Mouse (Mus musculus) heart, adult 2 months (tissue): ENCODE measurements at regions not wholly inside any gene's neighbourhood (a gene's known extent, or its start where the extent isn't known, plus 50 kb on each side); places are given as distances from the start of the nearest gene placed in this dataset.

ENCODE experiments used
- CTCF ChIP-seq: fragments of 200-600 bp; IDR thresholded peaks from 2 replicates; pipeline ENCODE4 v1.8.1; 2022; ENCODE audit warnings: antibody characterized with exemption, mild to moderate bottlenecking, moderate library complexity
- EP300 ChIP-seq: fragments of 200-500 bp; IDR thresholded peaks from 2 replicates; pipeline ENCODE4 v1.6.1; 2011; ENCODE audit warnings: low read depth, low read length, control low read depth; ENCODE audit not compliant: insufficient read depth
- POLR2A ChIP-seq: fragments of 200-500 bp; IDR thresholded peaks from 2 replicates; pipeline ENCODE4 v1.6.1; 2011; ENCODE audit warnings: mild to moderate bottlenecking, low read depth, low read length, control low read depth; ENCODE audit not compliant: insufficient read depth

GRCm38 (mm10) chr14:111400809-111401208 lies 274.1 kb upstream of the Slitrk5 start:
- TF ChIP-seq CTCF (no peak), POLR2A (no peak), EP300 (no peak)
